Mouse (Mus musculus) stomach, postnatal 0 days (tissue): ENCODE measurements around the gene Clec16a.

ENCODE experiments used
- CTCF ChIP-seq: IDR thresholded peaks from 2 replicates; pipeline ENCODE4 v1.5.1; 2016; ENCODE audit warnings: antibody characterized with exemption, low read depth, mild to moderate bottlenecking, moderate library complexity
- EP300 ChIP-seq: optimal IDR thresholded peaks from 2 replicates; pipeline ENCODE3; 2016; ENCODE audit warnings: antibody characterized with exemption

DNA sequence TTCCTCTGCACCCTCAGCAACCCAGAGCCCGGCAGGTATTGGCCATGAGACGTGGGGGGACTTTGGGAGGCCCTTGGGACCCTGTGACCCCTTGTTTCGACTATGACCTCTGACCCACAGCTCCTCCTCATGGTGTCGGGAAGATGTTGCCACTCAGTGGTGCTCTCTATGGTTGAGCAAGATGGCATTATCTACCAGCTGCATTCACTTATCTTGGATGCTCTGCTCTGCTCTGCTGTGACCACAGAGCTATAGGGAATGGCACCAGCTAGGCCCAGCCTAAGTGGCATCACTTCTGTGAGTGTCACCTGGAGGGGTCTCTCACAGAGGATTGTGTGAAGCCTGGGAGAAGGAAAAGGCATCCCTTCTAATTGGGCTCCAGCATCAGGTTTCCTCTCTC is 186.6 kb downstream of the Clec16a start:
- no peak for TF ChIP-seq CTCF
- TF ChIP-seq EP300: no peak
